Mouse (Mus musculus): ENCODE measurements around the gene Sobp.

- TF ChIP-seq CTCF (IDR thresholded peaks at IDR 0.05; ENCODE audit: low read depth) (no peak), EP300 (IDR thresholded peaks at IDR 0.05; ENCODE audit: low read depth) (no peak)
Observed at GRCm38 (mm10) chr10:43171106-43171505, 3.2 kb downstream of the Sobp start.
